Mouse (Mus musculus): ENCODE data around the gene Tomm20. TPM values are rescaled to one million over a fixed set of nuclear protein-coding genes. Genes with fewer than 3 reads are reported as not detected.
A peak's percentile ranks its signal among the peaks of the same experiment; 100 is the strongest.

Gene Tomm20
- total RNA-seq, 1 experiment from 2014 or later: 268 TPM

GRCm38 (mm10) chr8:126970579-126971313, 25.1 kb upstream of the Tomm20 start, which contains the start of gene Rbm34:
Gene Rbm34 (minus strand): TSS chr8:126971071.
- peak; percentile 97 to 100 for ATAC-seq (replicated peaks in 1 of 2; ENCODE audit: insufficient read depth in 1 of 2, low FRiP score in 2 of 2, low TSS enrichment in 1 of 2, low read depth in 1 of 2, poor library complexity in 2 of 2, severe bottlenecking in 2 of 2)

- ATAC-seq (replicated peaks in 1 of 2; ENCODE audit: insufficient read depth in 1 of 2, low FRiP score in 2 of 2, low TSS enrichment in 1 of 2, low read depth in 1 of 2, poor library complexity in 2 of 2, severe bottlenecking in 2 of 2): no peak
Observed at GRCm38 (mm10) chr8:126969546-126969945, 23.9 kb upstream of the Tomm20 start.

- ATAC-seq (replicated peaks in 1 of 2; ENCODE audit: insufficient read depth in 1 of 2, low FRiP score in 2 of 2, low TSS enrichment in 1 of 2, low read depth in 1 of 2, poor library complexity in 2 of 2, severe bottlenecking in 2 of 2): no peak
Observed at GRCm38 (mm10) chr8:126968107-126968506, 22.5 kb upstream of the Tomm20 start.

- no peak for ATAC-seq (replicated peaks in 1 of 2; ENCODE audit: insufficient read depth in 1 of 2, low FRiP score in 2 of 2, low TSS enrichment in 1 of 2, low read depth in 1 of 2, poor library complexity in 2 of 2, severe bottlenecking in 2 of 2)
Observed at GRCm38 (mm10) chr8:126965246-126965645, 19.6 kb upstream of the Tomm20 start.

GRCm38 (mm10) chr8:126962871-126963270, 17.2 kb upstream of the Tomm20 start:
- ATAC-seq (replicated peaks in 1 of 2; ENCODE audit: insufficient read depth in 1 of 2, low FRiP score in 2 of 2, low TSS enrichment in 1 of 2, low read depth in 1 of 2, poor library complexity in 2 of 2, severe bottlenecking in 2 of 2): no peak

GRCm38 (mm10) chr8:126961516-126961915, 15.9 kb upstream of the Tomm20 start:
- ATAC-seq (replicated peaks in 1 of 2; ENCODE audit: insufficient read depth in 1 of 2, low FRiP score in 2 of 2, low TSS enrichment in 1 of 2, low read depth in 1 of 2, poor library complexity in 2 of 2, severe bottlenecking in 2 of 2): no peak

- ATAC-seq (replicated peaks in 1 of 2; ENCODE audit: insufficient read depth in 1 of 2, low FRiP score in 2 of 2, low TSS enrichment in 1 of 2, low read depth in 1 of 2, poor library complexity in 2 of 2, severe bottlenecking in 2 of 2): no peak
Observed at GRCm38 (mm10) chr8:126951900-126952636, 6.4 kb upstream of the Tomm20 start.

- ATAC-seq (replicated peaks in 1 of 2; ENCODE audit: insufficient read depth in 1 of 2, low FRiP score in 2 of 2, low TSS enrichment in 1 of 2, low read depth in 1 of 2, poor library complexity in 2 of 2, severe bottlenecking in 2 of 2): no peak
Observed at GRCm38 (mm10) chr8:126949527-126949926, 3.9 kb upstream of the Tomm20 start.

- ATAC-seq (replicated peaks in 1 of 2; ENCODE audit: insufficient read depth in 1 of 2, low FRiP score in 2 of 2, low TSS enrichment in 1 of 2, low read depth in 1 of 2, poor library complexity in 2 of 2, severe bottlenecking in 2 of 2): no peak
Observed at GRCm38 (mm10) chr8:126946444-126946843, 800 bp upstream of the Tomm20 start.

GRCm38 (mm10) chr8:126944781-126945691, 608 bp downstream of the Tomm20 start:
- ATAC-seq (replicated peaks in 1 of 2; ENCODE audit: insufficient read depth in 1 of 2, low FRiP score in 2 of 2, low TSS enrichment in 1 of 2, low read depth in 1 of 2, poor library complexity in 2 of 2, severe bottlenecking in 2 of 2): peak in 1 of 2 experiments; percentile 30; a peak in 2 of 4 replicates

GRCm38 (mm10) chr8:126943565-126943964, 2.1 kb downstream of the Tomm20 start:
- ATAC-seq (replicated peaks in 1 of 2; ENCODE audit: insufficient read depth in 1 of 2, low FRiP score in 2 of 2, low TSS enrichment in 1 of 2, low read depth in 1 of 2, poor library complexity in 2 of 2, severe bottlenecking in 2 of 2): no peak

- no peak for ATAC-seq (replicated peaks in 1 of 2; ENCODE audit: insufficient read depth in 1 of 2, low FRiP score in 2 of 2, low TSS enrichment in 1 of 2, low read depth in 1 of 2, poor library complexity in 2 of 2, severe bottlenecking in 2 of 2)
Observed at GRCm38 (mm10) chr8:126937337-126937736, 8.3 kb downstream of the Tomm20 start.

- ATAC-seq (replicated peaks in 1 of 2; ENCODE audit: insufficient read depth in 1 of 2, low FRiP score in 2 of 2, low TSS enrichment in 1 of 2, low read depth in 1 of 2, poor library complexity in 2 of 2, severe bottlenecking in 2 of 2): no peak
Observed at GRCm38 (mm10) chr8:126935932-126936331, 9.7 kb downstream of the Tomm20 start.

GRCm38 (mm10) chr8:126935387-126935786, 10.3 kb downstream of the Tomm20 start:
- ATAC-seq (replicated peaks in 1 of 2; ENCODE audit: insufficient read depth in 1 of 2, low FRiP score in 2 of 2, low TSS enrichment in 1 of 2, low read depth in 1 of 2, poor library complexity in 2 of 2, severe bottlenecking in 2 of 2): no peak

GRCm38 (mm10) chr8:126932656-126933055, 13.0 kb downstream of the Tomm20 start:
- no peak for ATAC-seq (replicated peaks in 1 of 2; ENCODE audit: insufficient read depth in 1 of 2, low FRiP score in 2 of 2, low TSS enrichment in 1 of 2, low read depth in 1 of 2, poor library complexity in 2 of 2, severe bottlenecking in 2 of 2)

- no peak for ATAC-seq (replicated peaks in 1 of 2; ENCODE audit: insufficient read depth in 1 of 2, low FRiP score in 2 of 2, low TSS enrichment in 1 of 2, low read depth in 1 of 2, poor library complexity in 2 of 2, severe bottlenecking in 2 of 2)
Observed at GRCm38 (mm10) chr8:126932249-126932648, 13.4 kb downstream of the Tomm20 start.

GRCm38 (mm10) chr8:126931720-126932119, 13.9 kb downstream of the Tomm20 start:
- ATAC-seq (replicated peaks in 1 of 2; ENCODE audit: insufficient read depth in 1 of 2, low FRiP score in 2 of 2, low TSS enrichment in 1 of 2, low read depth in 1 of 2, poor library complexity in 2 of 2, severe bottlenecking in 2 of 2): no peak

Data from hematopoietic stem cell, adult 5-6 weeks (primary cell).